Comparison of ENCODE assay signal across 8 mouse cellular contexts in genomic region chr11:96341701-96342575, GRCm38 (mm10). TPM values are rescaled to one million over a fixed set of nuclear protein-coding genes. Genes with fewer than 3 reads are reported as not detected.
DNase-seq lines count a peak whose midpoint lies in the region; ATAC-seq and TF ChIP-seq lines count a peak whose summit lies in the region.

No protein-coding gene starts in this region.

- peak overlapping the region; percentile 70 for H3K4me3 ChIP-seq in gastrocnemius, adult 2 months
- H3K4me3 ChIP-seq in embryonic facial prominence, embryonic 15.5 days (replicated peaks) = 0 out of 2 replicates have a peak overlapping the region, but pooled peaks have one; percentile 2
- peak overlapping the region; percentile 61 for H3K4me3 ChIP-seq in kidney, adult 2 months (ENCODE audit: insufficient read depth, low read depth, low read length)

- WGBS in embryonic facial prominence, embryonic 15.5 days = 1% methylated on average over 40 of the region's 40 CpGs
- WGBS in kidney, adult 2 months = 6% methylated on average over 40 of the region's 40 CpGs

- H3K4me1 ChIP-seq in embryonic facial prominence, embryonic 15.5 days = peaks cover 17% of the 10 kb centered on the region
- H3K4me1 ChIP-seq in kidney, adult 2 months (ENCODE audit: control insufficient read depth, insufficient read depth, low read length) = peaks cover 30% of the 10 kb centered on the region

- no peaks in the 10 kb centered on the region for H3K9me3 ChIP-seq in embryonic facial prominence, embryonic 15.5 days (replicated peaks)

- no peak for TF ChIP-seq CTCF in gastrocnemius, adult 2 months (IDR thresholded peaks at IDR 0.05)
- no peak for TF ChIP-seq CTCF in kidney, adult 2 months (conservative IDR thresholded peaks at IDR 0.05; ENCODE audit: insufficient read depth, insufficient read length, low read depth, low read length)

- peak overlapping the region; percentile 71 for H3K27ac ChIP-seq in gastrocnemius, adult 2 months
- no peak overlapping the region for H3K27ac ChIP-seq in embryonic facial prominence, embryonic 15.5 days (replicated peaks)
- H3K27ac ChIP-seq in kidney, adult 2 months (ENCODE audit: insufficient read depth, low read depth, low read length) = peak overlapping the region; percentile 98

- no peak overlapping the region for H3K9ac ChIP-seq in embryonic facial prominence, embryonic 15.5 days

- TF ChIP-seq POLR2A in kidney, adult 2 months (IDR thresholded peaks at IDR 0.05; ENCODE audit: low read depth, low read length) = no peak

- ATAC-seq in embryonic facial prominence, embryonic 15.5 days (ENCODE audit: insufficient number of reproducible peaks, low FRiP score, low TSS enrichment, low read depth) = no peak
- ATAC-seq in erythroid progenitor cell, adult 5-6 weeks (replicated peaks; ENCODE audit: low FRiP score, poor library complexity, severe bottlenecking) = no peak

- peak; percentile 39 for DNase-seq in gastrocnemius, adult 2 months
- no peak for DNase-seq in gastrocnemius, postnatal 36 days
- peak; percentile 83 for DNase-seq in kidney, adult 2 months
- DNase-seq in lung, postnatal 10 days = peak; percentile 73
- DNase-seq in urinary bladder, postnatal 25 days (ENCODE audit: low spot score) = no peak
- DNase-seq in right cerebral cortex, postnatal 14 days = no peak

- H3K27me3 ChIP-seq in embryonic facial prominence, embryonic 15.5 days = peaks cover 99% of the 10 kb centered on the region
- no peaks in the 10 kb centered on the region for H3K27me3 ChIP-seq in kidney, adult 2 months (replicated peaks; ENCODE audit: control insufficient read depth, insufficient read depth, low read length)

- H3K36me3 ChIP-seq in embryonic facial prominence, embryonic 15.5 days = no peaks in the 10 kb centered on the region
- no peaks in the 10 kb centered on the region for H3K36me3 ChIP-seq in kidney, adult 2 months (ENCODE audit: control insufficient read depth, insufficient read depth, low read length)

- peak overlapping the region; percentile 1; the same call in 1 of the 2 replicates for H3K4me2 ChIP-seq in embryonic facial prominence, embryonic 15.5 days (replicated peaks)

- intact Hi-C loops in gastrocnemius, adult 2 months (cut with DNase I) = no loop called here
- intact Hi-C loops in gastrocnemius, postnatal 36 days (cut with DNase I) = no loop called here

RNA-seq across cellular contexts. Expression of gene Hoxb2, which starts 8.4 kb away (rescaled TPM):
- under 1 TPM; 0.15 to 0.20 TPM for total RNA-seq in gastrocnemius, adult 2 months (2021)
- total RNA-seq in gastrocnemius, postnatal 36 days (2021) = under 1 TPM in 1 of 2 experiments, not detected in 1; 0.12 TPM
- 1.1 and 1.4 TPM in 2 replicates for polyA plus RNA-seq in embryonic facial prominence, embryonic 15.5 days (2015; fragmentation: Nextera tagmentation; extraction: Ambion mirVana)
- polyA plus RNA-seq in kidney, adult 2 months (2012; rRNA removed) = 22.8 and 28.4 TPM in 2 replicates
- total RNA-seq in erythroid progenitor cell, adult 5-6 weeks (2015; ENCODE audit: low replicate concordance) = not detected in 2 replicates
- 1.0 TPM in 1 of 2 replicates, not detected in the other for total RNA-seq in erythroid progenitor cell, adult 5-6 weeks (2017; ENCODE audit: low replicate concordance)

RNA-seq across cellular contexts. Expression of gene Hoxb3, which starts 18.8 kb away (rescaled TPM):
- under 1 TPM; 0.22 to 0.51 TPM for total RNA-seq in gastrocnemius, adult 2 months (2021)
- under 1 TPM; 0.38 to 0.54 TPM for total RNA-seq in gastrocnemius, postnatal 36 days (2021)
- polyA plus RNA-seq in embryonic facial prominence, embryonic 15.5 days (2015; fragmentation: Nextera tagmentation; extraction: Ambion mirVana) = 0.07 TPM in 1 of 2 replicates, not detected in the other
- polyA plus RNA-seq in kidney, adult 2 months (2012; rRNA removed) = 10.1 and 14.1 TPM in 2 replicates
- not detected in 2 replicates for total RNA-seq in erythroid progenitor cell, adult 5-6 weeks (2015; ENCODE audit: low replicate concordance)
- total RNA-seq in erythroid progenitor cell, adult 5-6 weeks (2017; ENCODE audit: low replicate concordance) = not detected in 2 replicates

RNA-seq across cellular contexts. Expression of gene Hoxb1, which starts 23.6 kb away (rescaled TPM):
- not detected for total RNA-seq in gastrocnemius, adult 2 months (2021)
- total RNA-seq in gastrocnemius, postnatal 36 days (2021) = not detected
- not detected in 2 replicates for polyA plus RNA-seq in embryonic facial prominence, embryonic 15.5 days (2015; fragmentation: Nextera tagmentation; extraction: Ambion mirVana)
- polyA plus RNA-seq in kidney, adult 2 months (2012; rRNA removed) = not detected in 2 replicates
- total RNA-seq in erythroid progenitor cell, adult 5-6 weeks (2015; ENCODE audit: low replicate concordance) = not detected in 2 replicates
- not detected in 2 replicates for total RNA-seq in erythroid progenitor cell, adult 5-6 weeks (2017; ENCODE audit: low replicate concordance)

RNA-seq across cellular contexts. Expression of gene Hoxb4, which starts 23.9 kb away (rescaled TPM):
- total RNA-seq in gastrocnemius, adult 2 months (2021) = under 1 TPM; 0.31 to 0.38 TPM
- under 1 TPM; 0.23 to 0.54 TPM for total RNA-seq in gastrocnemius, postnatal 36 days (2021)
- polyA plus RNA-seq in embryonic facial prominence, embryonic 15.5 days (2015; fragmentation: Nextera tagmentation; extraction: Ambion mirVana) = 0.11 TPM in 1 of 2 replicates, not detected in the other
- polyA plus RNA-seq in kidney, adult 2 months (2012; rRNA removed) = 12.6 and 14.6 TPM in 2 replicates
- 1.3 TPM in 1 of 2 replicates, not detected in the other for total RNA-seq in erythroid progenitor cell, adult 5-6 weeks (2015; ENCODE audit: low replicate concordance)
- total RNA-seq in erythroid progenitor cell, adult 5-6 weeks (2017; ENCODE audit: low replicate concordance) = not detected in 2 replicates

RNA-seq across cellular contexts. Expression of gene Hoxb5, which starts 38.8 kb away (rescaled TPM):
- under 1 TPM; 0.26 to 0.28 TPM for total RNA-seq in gastrocnemius, adult 2 months (2021)
- total RNA-seq in gastrocnemius, postnatal 36 days (2021) = under 1 TPM; 0.52 to 0.61 TPM
- not detected in 2 replicates for polyA plus RNA-seq in embryonic facial prominence, embryonic 15.5 days (2015; fragmentation: Nextera tagmentation; extraction: Ambion mirVana)
- polyA plus RNA-seq in kidney, adult 2 months (2012; rRNA removed) = 7.7 and 8.4 TPM in 2 replicates
- total RNA-seq in erythroid progenitor cell, adult 5-6 weeks (2015; ENCODE audit: low replicate concordance) = not detected in 2 replicates
- not detected in 2 replicates for total RNA-seq in erythroid progenitor cell, adult 5-6 weeks (2017; ENCODE audit: low replicate concordance)

Comparison
In these comparisons a context has a peak if more than half of its experiments do, and no peak if none do; other contexts are left out.
1. DNase-seq: peak in gastrocnemius, adult 2 months (single experiment), kidney, adult 2 months (single experiment) and lung, postnatal 10 days (single experiment); none in gastrocnemius, postnatal 36 days (0 of 2), urinary bladder, postnatal 25 days (single experiment) and right cerebral cortex, postnatal 14 days (single experiment).
2. H3K4me3 ChIP-seq: peak in every context shown above with its lines; median percentile 70 in gastrocnemius, adult 2 months; 61 in kidney, adult 2 months; 2 in embryonic facial prominence, embryonic 15.5 days.